Mouse (Mus musculus): ENCODE results near the gene Gad1.
A peak's percentile ranks its signal among the peaks of the same experiment; 100 is the strongest.
"Not testable (repeated sequence)": the region's sequence is repeated elsewhere in the genome, so short reads cannot be mapped to it uniquely, and the experiment has no call there.

Gene Gad1

DNA sequence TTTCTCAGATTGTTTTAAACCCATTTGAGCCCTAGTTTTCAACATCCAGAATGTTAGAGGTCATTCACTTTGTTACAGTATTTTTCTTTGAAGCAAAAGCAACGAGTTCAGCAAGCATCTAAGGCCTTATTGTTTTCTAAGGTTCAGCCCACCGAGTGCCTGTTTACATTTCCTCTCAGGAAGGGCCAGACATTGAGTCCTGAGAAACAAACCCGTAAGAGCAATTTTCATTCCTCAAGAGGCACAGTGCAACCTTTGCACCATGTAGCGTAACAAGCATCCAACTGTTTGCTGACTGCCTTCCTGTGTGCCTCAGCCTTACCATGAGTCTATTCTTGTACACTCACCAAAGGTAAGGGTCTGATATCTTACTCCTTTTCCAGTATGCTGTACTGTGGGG, at the start of gene Gad1:
TSS of gene Gad1 (plus strand) at position 301 of the 400 bp plus-strand sequence.
- DNase-seq (ENCODE audit: low read depth, low spot score), result no peak

DNA sequence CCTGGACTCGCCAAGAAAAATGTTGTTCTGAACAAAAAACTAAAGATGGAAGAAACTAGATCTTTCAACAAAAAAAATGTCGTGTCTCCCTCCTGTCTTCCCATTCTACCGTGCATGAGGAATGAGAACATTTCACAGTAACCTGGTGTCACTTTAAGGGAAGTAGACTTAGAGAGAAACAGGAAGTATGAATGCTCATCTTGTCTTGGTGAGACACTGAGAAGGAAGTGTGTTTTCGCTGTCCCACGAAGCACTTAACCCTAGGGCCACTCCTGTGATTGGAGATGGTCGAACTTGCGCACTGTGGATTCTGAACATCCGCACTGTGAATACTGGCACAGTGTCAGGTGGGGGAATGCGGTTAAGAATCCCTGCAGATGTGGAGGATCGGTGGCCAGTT, 49.4 kb upstream of the Gad1 start:
- DNase-seq (ENCODE audit: low read depth, low spot score), result no peak

DNA sequence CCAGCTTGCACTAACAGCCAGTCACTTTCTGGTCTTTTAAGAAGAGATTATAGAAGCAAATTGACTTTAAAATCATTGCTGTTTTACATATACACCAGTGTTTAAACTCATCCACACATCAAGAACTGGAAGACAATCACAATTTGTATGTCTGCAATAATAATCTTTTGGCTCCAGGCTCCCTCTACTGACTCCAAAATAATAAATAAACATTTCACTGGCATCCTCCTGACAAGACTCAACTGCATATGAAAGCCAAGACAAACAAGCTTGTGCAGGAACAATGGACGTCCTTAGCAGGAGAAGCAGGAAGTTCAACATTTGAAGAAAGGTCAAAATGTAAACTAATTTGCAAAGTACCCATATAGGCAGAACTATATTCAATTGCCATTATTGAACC, 47.6 kb upstream of the Gad1 start:
- no peak for DNase-seq (ENCODE audit: low read depth, low spot score)

DNA sequence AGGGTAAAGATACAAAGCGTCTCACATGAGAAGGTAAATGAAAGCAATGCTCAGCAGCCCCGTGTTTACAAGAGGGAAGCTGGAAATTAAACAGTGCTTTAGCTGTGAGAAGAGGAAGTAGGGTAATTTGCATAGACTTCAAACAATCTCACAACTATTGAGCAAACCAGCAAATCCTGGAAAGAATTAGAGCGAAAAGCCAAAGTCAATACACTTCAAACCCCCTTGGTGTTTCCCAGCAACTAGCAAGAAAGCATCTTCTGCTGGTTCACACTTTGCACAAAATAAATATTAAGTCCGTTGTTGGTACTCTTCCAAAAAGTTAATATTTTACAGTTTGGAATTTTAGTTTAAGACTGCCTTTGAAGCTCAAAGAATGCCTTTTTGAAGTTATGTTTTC, 47.0 kb upstream of the Gad1 start:
- no peak for DNase-seq (ENCODE audit: low read depth, low spot score)

DNA sequence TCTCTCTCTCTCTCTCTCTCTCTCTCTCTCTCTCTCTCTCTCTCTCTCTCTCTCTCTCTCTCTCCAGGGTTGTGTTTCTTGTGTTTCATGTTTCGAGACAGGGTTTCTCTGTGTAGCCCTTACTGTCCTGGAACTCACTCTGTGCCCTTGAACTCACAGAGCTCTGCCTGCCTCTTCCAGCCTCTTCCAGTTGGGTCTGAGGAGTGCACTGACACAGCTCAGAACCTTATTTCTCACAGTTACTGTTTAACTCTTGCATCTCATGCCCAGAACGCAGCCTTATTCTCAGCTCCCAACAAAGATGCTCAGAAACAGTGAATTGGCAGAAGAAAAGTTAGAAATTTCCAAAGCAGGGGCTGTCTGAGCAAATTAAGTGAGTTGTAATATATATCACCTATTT, 46.5 kb upstream of the Gad1 start:
- no peak for DNase-seq (ENCODE audit: low read depth, low spot score)

DNA sequence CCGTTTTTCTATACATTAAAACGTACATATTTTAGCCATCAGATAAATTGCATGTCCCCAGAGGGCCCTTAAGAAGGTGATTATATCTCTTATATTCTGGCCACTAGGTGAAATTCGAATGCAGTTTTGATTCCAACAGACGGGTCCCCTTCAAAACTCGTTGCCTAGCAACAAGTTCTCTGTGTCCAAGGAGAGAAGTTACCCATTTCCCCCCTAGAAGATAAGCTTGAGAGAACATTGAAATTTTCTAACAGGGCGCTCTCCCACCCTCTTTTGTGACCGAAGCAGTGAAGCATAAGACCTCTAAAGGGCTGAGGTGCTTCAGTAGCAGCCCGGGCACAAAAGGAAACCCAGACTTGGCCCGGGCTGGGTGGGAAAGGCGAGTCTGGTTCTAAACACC, 44.4 kb upstream of the Gad1 start, which contains the start of gene Erich2:
TSS of gene Erich2 (plus strand) at position 324 of the 400 bp plus-strand sequence.
- no peak for DNase-seq (ENCODE audit: low read depth, low spot score)

DNA sequence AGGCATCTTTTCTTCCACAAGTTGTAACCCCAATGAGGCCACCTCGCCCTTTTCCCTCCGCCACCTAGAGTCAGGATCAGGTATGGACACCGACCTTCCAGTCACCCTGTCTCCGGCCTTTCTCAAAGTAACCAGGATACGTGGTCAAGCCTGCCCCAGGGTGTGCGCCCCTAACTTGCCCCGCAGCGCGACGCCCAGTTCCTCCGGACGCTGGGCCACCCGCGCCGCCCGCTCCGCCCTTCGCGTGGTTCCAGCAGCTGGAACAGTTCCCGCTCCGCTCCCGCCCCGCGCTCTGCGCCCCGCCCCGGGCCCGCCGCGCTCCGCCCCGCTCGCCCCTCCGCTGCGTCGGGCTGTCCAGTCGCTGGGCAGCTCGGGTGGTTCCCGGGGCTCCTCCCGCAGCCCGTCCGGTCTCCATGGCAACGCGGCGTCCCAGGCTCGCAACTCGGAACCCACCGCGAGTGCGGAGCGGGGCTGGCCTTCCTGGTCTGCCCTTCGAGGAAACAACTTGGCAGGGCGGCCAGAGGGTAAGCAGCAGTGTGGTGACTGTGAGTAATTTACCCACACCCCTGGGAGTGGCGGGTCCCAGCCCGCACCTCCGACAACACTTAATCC, 43.7 kb upstream of the Gad1 start:
- peak; percentile 65 for DNase-seq (ENCODE audit: low read depth, low spot score)

DNA sequence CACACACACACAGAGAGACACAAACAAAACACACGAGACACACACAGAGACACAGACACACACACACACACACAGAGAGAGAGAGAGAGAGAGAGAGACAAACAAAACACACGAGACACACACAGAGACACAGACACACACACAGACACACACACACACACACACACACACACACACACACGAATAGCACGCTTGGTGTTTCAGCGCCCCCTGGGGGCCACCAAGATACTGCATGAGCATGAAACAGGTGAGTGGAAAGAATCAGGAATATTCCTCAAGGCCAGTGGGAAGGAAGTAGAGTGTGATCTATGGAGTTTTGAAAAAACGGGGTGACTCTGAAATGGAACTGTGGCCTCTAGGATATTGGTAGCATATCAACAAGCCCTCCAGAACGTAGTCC, 14.6 kb upstream of the Gad1 start:
- not testable (repeated sequence) for DNase-seq (ENCODE audit: low read depth, low spot score)

DNA sequence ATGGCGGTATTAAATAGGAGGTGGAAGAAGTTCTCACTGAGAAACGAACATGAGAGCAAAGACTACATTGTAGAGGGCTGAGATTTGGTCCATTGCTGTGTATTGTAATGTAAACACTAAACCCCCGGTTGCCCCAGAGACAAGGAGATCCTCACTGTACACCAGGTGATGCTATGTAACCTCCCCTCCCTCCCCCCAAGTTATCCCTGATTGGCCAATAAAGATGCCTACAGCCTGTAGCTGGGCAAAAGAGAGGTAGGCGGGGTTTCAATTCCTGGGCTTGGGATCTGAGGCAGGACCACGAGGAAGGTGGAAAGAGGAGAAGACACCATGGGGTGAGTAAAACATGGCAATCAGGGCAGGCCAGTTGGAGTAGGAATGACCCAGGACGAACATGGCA, 2.2 kb upstream of the Gad1 start:
- DNase-seq (ENCODE audit: low read depth, low spot score), result no peak

DNA sequence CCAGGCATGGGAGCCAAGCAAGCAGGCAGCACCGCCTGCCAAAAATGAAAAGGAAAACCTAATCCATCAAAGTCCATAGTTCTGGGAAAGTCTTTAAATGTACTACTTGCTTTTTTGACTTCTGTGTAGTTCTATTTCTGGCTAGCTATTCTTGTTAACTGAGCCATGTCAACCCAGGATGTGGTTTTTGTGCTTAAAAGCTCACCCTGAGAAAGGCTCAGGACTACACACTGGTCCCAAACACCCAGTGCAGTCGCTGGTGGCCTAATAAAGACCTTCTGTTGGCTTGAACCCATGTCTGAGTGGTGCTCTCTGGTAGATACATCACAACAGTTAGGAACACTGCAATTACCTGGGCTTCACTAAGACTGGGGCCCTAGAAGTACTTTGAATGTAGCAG, 1.4 kb upstream of the Gad1 start:
- DNase-seq (ENCODE audit: low read depth, low spot score), result no peak

DNA sequence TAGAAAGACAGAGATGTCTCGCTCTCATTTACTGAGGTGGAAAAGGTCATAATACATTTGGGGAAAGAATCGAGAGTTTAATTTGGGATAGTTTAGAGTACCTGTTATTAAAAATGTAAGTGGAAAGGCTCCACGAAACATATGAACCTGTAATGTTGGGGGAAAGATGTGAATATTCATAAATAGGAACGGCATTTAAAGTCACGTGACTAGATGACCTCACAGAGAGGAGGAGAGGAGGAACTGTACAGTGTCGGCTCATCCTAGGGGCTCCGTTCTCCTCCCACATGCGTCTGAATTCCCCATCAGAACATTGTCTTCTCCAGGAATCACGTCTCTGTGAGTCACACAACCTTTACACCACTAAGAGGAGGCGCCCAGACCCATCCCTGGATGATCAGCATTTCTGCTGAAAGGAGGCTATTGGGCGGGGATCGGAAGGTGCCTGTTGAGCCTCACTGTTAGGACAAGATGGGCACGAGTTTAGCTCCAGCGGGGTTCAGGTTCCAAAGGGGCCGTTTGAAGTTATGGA, 739 bp upstream of the Gad1 start:
- DNase-seq (ENCODE audit: low read depth, low spot score), result no peak

DNA sequence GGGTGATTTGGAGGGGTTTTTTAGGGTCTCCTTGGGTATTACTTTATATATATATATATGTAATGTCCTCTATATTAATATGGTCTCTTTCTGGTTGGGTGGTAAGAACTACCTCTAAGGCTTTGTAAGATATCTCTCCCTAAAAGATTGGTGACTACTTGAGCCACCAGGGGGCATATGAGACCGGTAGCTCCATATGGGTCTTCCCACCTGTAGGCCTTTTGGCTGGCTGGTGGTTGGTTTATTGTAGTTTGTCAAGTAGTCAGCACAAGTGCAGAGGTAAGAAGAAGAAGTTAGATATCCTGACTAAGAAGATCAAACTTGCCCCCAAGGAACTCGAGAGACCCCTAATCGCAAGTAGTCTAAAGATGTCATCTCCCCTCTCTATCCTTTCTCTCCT, 954 bp downstream of the Gad1 start:
- DNase-seq (ENCODE audit: low read depth, low spot score), result no peak

DNA sequence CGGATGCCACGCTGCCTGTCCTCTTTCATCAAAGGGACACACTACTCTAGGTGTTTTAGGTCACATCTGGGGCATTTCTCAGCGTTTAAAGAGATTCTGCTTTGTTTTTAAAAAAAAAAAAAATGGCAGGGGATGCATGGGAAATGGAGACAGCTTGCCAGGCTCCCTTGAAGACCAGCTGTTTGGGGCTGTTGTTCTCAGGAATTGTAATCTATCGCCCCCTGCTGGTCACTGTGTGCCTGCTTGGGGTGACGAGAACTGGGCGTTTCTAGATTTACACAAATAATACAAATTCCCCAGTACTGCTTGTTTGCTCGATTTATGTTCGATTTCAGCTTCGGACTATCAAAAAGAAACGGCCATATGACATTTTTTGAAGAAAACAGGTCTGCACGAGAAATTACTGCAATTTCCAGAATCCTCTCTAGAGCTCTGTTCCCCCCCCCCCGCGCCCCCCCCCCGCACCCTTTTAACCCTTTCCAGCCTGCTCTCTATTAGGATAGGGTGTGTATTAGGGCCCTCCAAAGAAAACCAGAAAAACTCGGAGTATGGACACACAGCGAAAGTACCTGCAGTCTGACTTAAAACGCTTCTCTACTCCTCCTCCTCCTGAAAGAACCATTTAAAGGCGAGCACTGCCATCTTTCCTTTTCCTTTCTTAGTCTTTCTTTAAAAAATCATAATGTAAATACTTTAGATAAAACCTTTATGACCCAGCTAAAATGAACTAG, 5.4 kb downstream of the Gad1 start:
- peak; percentile 84 for DNase-seq (ENCODE audit: low read depth, low spot score)

DNA sequence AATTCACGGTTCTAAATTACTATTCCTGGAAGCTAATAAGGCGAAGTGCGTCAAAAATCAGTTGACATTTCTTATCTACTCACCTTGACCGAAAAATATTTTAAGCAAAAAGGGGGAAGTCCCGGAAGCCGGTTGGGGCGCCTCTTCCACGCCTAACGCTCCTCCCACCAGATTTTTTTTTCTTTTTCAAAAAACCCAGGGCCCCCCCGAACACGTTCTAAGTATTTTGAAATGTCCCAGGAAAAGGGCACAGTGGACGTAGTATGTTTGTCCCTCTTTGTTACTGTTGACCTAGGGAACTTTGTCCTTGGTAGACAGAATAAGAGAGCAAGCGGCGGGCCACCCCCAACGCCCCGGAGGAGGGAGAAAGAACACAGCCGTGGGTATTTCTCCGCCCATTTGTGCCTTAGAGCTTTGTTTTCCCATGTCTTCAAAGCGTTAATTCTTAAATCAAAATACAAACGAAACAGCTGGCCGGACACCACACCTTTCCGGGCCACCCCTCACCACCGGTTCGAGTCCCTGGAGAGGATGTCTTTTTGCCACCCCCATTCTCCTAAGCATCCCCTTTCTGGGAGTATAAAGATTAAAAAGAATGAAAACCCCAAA, 6.1 kb downstream of the Gad1 start:
- no peak for DNase-seq (ENCODE audit: low read depth, low spot score)

DNA sequence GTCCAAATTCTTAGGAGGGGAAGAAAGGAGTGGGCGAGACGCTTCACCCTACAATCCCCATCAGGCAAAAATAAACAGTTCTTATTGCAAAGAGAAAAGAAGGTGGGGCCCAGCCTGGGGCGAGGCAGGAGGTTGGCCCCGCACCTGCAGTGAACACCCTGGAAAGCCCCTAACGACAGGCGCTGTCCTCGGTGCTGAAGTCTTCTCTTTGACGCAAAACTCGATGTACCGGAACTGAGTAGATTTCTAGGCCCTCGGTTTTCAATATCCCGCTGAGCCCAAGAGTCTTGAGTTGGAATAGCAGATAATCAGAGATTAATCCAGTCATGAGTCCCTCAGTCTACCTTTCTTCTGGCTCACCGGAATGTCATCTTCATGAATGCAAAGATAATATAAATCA, 6.6 kb downstream of the Gad1 start:
- no peak for DNase-seq (ENCODE audit: low read depth, low spot score)

DNA sequence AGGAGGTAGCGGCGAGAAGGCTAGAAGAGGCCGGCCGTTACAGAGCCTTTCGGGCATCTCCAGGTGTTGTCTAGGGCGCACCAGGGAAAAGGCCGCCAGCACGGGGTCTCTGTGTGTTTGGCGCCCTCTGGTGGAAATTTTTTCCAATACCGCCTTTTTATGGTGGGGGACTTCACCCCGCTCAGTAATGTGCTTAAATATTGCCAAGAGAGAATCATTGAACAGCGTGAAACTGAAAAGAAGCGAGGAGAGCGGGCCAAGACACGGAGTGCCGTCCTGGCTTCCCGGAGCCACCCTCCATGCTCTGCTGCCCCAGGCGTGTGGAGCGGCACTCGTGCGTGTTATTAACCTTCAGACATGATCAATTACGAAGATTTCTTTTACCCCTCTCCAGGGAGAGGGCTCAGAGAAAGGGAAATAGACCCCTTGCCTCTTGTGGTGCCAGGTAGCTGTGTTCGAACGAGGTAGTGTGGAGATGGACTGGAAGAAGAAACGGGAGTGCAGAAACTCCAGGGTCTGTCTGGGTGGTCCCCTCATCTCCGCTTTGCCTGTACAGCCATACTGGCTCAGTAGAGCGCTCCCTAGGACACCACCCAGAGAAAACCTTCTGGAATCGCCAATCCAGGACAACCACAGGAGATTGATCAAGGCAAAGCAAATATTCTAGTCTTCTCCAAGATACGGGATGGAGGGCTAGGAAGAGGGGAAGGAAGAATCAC, 8.4 kb downstream of the Gad1 start:
- no peak for DNase-seq (ENCODE audit: low read depth, low spot score)

DNA sequence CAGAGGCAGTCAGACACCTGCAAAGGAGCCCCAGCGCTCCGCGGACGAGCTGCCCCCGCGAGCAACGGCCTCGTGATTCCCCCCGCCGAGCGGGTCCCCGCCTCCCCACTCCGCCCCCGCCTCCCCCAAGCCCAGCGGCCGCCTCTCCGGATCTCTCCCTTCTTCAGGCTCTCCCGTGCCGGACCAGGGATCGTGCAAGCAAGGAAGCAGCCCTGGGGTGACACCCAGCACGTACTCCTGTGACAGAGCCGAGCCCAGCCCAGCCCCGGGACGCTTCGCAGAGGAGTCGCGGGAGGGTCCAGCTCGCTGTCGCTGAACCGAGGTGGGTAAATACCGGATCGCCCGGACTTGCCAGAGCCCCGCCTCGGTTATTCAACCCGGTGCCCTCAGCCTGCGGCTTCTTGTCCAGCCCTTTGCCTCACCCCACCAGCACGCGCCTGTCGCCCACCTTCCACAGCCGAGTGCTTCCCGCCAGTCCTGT, 9.2 kb downstream of the Gad1 start:
- DNase-seq (ENCODE audit: low read depth, low spot score), result no peak

DNA sequence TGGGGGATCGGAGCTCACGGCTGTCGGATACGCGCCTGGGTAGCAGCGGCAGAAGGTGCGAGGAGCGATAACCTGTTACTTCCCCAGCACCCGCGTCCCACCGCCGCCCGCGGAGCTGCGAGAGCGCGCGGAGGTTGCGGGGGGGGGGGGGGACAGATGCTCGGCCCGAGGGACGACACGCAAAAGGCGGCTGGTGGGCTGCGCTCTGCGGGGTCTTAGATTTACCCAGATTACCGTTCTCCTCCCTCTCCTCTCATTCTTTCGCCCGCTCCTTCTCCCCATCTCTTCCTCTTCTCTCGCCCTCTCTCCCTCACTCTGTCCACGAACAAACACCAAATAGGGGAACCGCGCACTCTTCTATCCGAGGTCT, 9.7 kb downstream of the Gad1 start:
- DNase-seq (ENCODE audit: low read depth, low spot score), result no peak

DNA sequence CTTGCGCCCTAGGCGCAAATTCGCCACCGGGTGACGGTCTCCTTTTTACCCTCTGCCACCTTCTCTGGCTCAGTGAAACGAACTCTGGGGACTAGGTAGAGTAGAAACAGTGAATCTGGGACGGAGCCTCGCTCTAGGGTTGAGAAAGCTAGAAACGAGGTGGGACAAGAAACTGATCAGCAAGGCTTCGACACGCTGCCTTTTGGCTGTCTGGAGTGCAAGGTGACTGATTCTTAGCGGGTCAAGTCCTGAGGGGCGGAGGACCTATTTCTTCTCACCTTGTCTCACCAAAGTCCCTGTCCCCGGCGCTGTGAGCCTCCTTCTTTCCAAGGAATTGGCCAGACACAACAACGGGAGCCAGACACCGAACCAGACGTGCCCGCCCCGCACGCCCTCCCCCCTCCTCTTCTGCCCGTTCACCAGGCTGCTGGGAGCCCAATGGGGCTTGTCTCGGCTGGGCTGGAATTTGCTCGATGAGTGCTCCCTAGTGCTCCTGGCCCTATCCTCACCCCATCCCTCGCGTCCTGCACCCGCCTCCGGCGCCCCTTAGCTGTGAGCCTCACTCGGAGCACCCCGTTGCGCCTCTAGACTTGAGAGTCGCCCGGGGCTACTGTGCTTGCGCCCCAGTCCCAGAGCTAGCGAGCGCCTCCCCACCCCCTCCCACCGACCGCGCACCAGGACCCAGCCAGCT, 10.3 kb downstream of the Gad1 start:
- no peak for DNase-seq (ENCODE audit: low read depth, low spot score)

DNA sequence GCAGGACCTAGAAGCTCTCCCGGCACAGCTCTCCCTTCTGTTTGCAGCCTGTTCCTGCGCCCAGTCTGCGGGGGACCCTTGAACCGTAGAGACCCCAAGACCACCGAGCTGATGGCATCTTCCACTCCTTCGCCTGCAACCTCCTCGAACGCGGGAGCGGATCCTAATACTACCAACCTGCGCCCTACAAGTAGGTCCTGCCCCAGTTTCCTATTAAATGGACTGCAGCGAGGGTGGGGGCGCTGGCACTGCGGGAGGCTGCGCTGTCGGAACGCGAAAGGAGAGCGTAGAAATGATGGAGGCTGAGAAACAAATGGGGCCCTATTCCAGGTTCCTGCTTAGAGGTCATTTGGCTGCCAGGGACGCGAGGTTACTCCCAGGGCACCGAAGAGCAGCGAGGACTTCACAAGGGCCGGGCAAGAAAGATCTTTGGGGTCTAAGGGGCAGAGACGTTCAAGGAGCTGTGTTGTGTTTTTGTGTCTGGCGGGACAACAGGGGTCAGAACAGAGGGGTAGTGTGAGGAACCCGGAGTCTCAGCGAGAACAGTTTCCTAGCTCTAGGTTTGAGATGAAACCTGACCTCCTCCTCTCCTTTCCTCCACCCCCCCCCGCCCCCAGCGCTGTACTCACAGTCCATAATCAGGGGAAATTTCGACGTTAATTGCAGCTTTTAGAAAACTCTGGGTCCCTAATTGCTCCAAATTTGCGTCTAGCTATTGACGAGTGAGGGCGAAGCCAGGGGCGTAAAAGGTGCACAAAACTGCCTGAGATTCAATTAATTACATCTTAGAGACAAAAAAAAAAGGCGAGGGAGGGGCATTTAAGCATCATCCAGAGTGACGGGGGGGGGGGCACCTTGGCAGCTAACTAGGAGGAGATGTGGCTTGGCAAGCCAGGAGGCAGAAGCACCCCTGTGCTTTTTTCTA, 11.1 kb downstream of the Gad1 start:
- DNase-seq (ENCODE audit: low read depth, low spot score), result no peak

Measured in retina, postnatal 7 days (tissue).